Mouse (Mus musculus) cerebellum, adult 2 months (tissue): ENCODE data around the gene Eif5.

Experiments used
- CTCF ChIP-seq: fragments of 200-500 bp; IDR thresholded peaks from 2 replicates; pipeline ENCODE4 v1.5.1; 2011; ENCODE audit warnings: low read depth, mild to moderate bottlenecking, control low read depth, low read length, moderate library complexity, borderline replicate concordance; ENCODE audit not compliant: insufficient read depth
- POLR2A ChIP-seq: fragments of 200-500 bp; IDR thresholded peaks from 2 replicates; pipeline ENCODE4 v1.6.1; 2011; ENCODE audit warnings: low read length, control low read depth, borderline replicate concordance; ENCODE audit not compliant: insufficient read depth

- no peak for TF ChIP-seq POLR2A
- TF ChIP-seq CTCF: no peak
Observed at GRCm38 (mm10) chr12:111550679-111551078, 12.9 kb downstream of the Eif5 start.
